Mouse (Mus musculus) lung, embryonic 16.5 days (tissue): Measurements from ENCODE around the gene Gimap8. TPM values are rescaled to one million over a fixed set of nuclear protein-coding genes. Genes with fewer than 3 reads are reported as not detected.

Experiments
- ATAC-seq: fragments of 200-750 bp; cut with Nextera tagmentation; 2 replicates; pipeline ENCODE4 v1.8.0; 2017; ENCODE audit warnings: low read depth, mild to moderate bottlenecking, moderate library complexity
- H3K27ac ChIP-seq: fragments of 300-500 bp; sonication (generic); 2 replicates; pipeline ENCODE4 v1.5.1; 2014; ENCODE audit warnings: mild to moderate bottlenecking, control low read depth, low read length
- H3K27me3 ChIP-seq: fragments of 300-500 bp; sonication (generic); 2 replicates; pipeline ENCODE4 v1.6.1; 2014; ENCODE audit warnings: low read depth, low read length, mixed read lengths; ENCODE audit not compliant: control insufficient read depth, insufficient read depth
- H3K36me3 ChIP-seq: fragments of 300-500 bp; sonication (generic); 2 replicates; pipeline ENCODE4 v1.6.1; 2014; ENCODE audit warnings: low read length; ENCODE audit not compliant: control insufficient read depth, insufficient read depth
- H3K4me1 ChIP-seq: fragments of 300-500 bp; sonication (generic); replicated peaks from 2 replicates; pipeline ENCODE4 v1.6.1; 2014; ENCODE audit warnings: low read length, mixed read lengths; ENCODE audit not compliant: control insufficient read depth, insufficient read depth
- H3K4me2 ChIP-seq: fragments of 300-500 bp; sonication (generic); 2 replicates; pipeline ENCODE4 v1.6.1; 2014; ENCODE audit warnings: low read depth, low read length, control low read depth
- H3K4me3 ChIP-seq: fragments of 300-500 bp; sonication (generic); 2 replicates; pipeline ENCODE4 v1.5.1; 2014; ENCODE audit warnings: mild to moderate bottlenecking, low read length, control low read depth
- H3K9ac ChIP-seq: fragments of 300-500 bp; sonication (generic); 2 replicates; pipeline ENCODE4 v1.6.1; 2014; ENCODE audit warnings: low read length, control low read depth
- H3K9me3 ChIP-seq: fragments of 300-500 bp; sonication (generic); 2 replicates; pipeline ENCODE4 v1.6.1; 2016; ENCODE audit warnings: low read length; ENCODE audit not compliant: control insufficient read depth
- WGBS: fragments of 180-500 bp; shearing (Covaris S2); extraction: QIAGEN DNeasy Blood & Tissue Kit; methylation state at CpG from one replicate; pipeline ENCODE4 v1.1.7; 2014; 5-methylcytosine and 5-hydroxymethylcytosine counted together
- polyA plus RNA-seq: library from polyadenylated mRNA; unstranded; fragments of >200 nt; fragmentation: Nextera tagmentation; extraction: Ambion mirVana; gene quantifications from 2 replicates; pipeline ENCODE4 v1.2.1, GENCODE M21; 2015

The Gimap8 gene
- polyA plus RNA-seq, 1 experiment from 2014 or later: 5.9 TPM

DNA sequence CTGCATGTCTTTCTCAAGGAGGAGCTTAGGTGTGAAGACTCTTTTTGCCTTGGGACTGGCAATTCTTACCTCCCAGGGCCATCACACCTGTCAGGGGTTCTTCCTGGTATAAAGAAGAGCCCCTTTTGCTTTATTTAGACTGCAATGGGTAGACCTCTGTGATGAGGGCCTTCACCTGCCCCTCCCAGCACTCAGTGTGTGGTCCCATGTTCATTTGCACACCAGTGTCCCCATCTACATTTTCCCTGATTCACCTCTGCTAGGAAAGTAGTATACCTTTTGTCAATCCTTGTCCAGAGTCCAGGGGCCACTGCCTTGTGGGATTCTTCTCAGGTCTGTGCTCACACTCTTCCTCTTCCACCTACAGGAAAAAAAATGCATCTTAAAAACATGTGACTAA lies 57.1 kb downstream of the Gimap8 start:
- H3K36me3 ChIP-seq: no peaks in the 10 kb centered on the region
- no peak overlapping the region for H3K4me2 ChIP-seq
- no peaks in the 10 kb centered on the region for H3K27me3 ChIP-seq
- no peak overlapping the region for H3K4me3 ChIP-seq
- no peak overlapping the region for H3K9ac ChIP-seq
- H3K4me1 ChIP-seq: no peaks in the 10 kb centered on the region
- no peaks in the 10 kb centered on the region for H3K9me3 ChIP-seq
- H3K27ac ChIP-seq: no peak overlapping the region
- ATAC-seq: no peak

DNA sequence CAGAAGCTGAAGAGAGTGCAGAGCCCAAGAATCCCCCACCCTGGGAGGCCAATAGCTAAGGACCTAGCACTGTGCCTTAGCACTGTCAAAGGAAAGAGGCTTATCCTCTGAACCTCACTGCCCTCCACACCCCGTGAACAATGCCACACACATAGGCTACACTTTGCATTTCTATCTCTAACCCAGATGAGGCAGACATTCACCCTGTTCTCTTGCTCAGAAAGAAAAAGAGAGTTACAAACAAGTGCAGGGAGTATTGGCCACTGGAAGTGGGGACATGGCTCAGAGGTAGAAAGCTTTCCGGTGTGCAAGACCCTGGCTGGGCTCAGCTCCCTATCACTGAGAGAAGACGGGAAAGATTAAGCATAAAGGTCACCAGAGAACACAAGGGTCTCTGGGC lies 59.1 kb downstream of the Gimap8 start:
- WGBS: 28% methylated on average over 3 of the region's 3 CpGs
- ATAC-seq: no peak
- Histone ChIP-seq H3K27ac (peak overlapping the region; percentile 22; the same call in 1 of the 2 replicates), H3K36me3 (no peaks in the 10 kb centered on the region), H3K9ac (peak overlapping the region; percentile 43), H3K4me1 (no peaks in the 10 kb centered on the region), H3K27me3 (no peaks in the 10 kb centered on the region), H3K4me3 (peak overlapping the region; percentile 22; the same call in 1 of the 2 replicates), H3K9me3 (no peaks in the 10 kb centered on the region), H3K4me2 (peak overlapping the region; percentile 24)

Other genes with a start within 250 kb of the Gimap8 start
- gene Zfp467, start 201.4 kb upstream of the Gimap8 start, polyA plus RNA-seq: 21.0 and 22.6 TPM in 2 replicates
- 0.14 and 0.36 TPM in 2 replicates for gene Sspo, start 199.0 kb upstream of the Gimap8 start, polyA plus RNA-seq
- gene Atp6v0e2, start 109.6 kb upstream of the Gimap8 start, polyA plus RNA-seq: 9.7 and 11.8 TPM in 2 replicates
- 5.8 and 8.8 TPM in 2 replicates for gene Lrrc61, start 92.4 kb upstream of the Gimap8 start, polyA plus RNA-seq
- 101 and 114 TPM in 2 replicates for gene Rarres2, start 74.4 kb upstream of the Gimap8 start, polyA plus RNA-seq
- gene Gm45021, start 57.6 kb upstream of the Gimap8 start, polyA plus RNA-seq: not detected in 2 replicates
- 30.5 and 32.3 TPM in 2 replicates for gene Repin1, start 53.4 kb upstream of the Gimap8 start, polyA plus RNA-seq
- gene Gm44965, start 53.3 kb upstream of the Gimap8 start, polyA plus RNA-seq: not detected in 2 replicates
- 6.2 and 7.4 TPM in 2 replicates for gene Zfp775, start 45.2 kb upstream of the Gimap8 start, polyA plus RNA-seq
- 0.41 and 0.57 TPM in 2 replicates for gene AI854703, start 20.5 kb upstream of the Gimap8 start, polyA plus RNA-seq
- 14.2 and 14.6 TPM in 2 replicates for gene Gimap9, start 28.9 kb downstream of the Gimap8 start, polyA plus RNA-seq
- gene Gimap4, start 37.3 kb downstream of the Gimap8 start, polyA plus RNA-seq: 53.8 and 58.5 TPM in 2 replicates
- 50.6 and 54.7 TPM in 2 replicates for gene Gimap6, start 61.0 kb downstream of the Gimap8 start, polyA plus RNA-seq
- 3.6 and 4.6 TPM in 2 replicates for gene Gm28053, start 71.4 kb downstream of the Gimap8 start, polyA plus RNA-seq
- not detected in 2 replicates for gene Gimap7, start 71.4 kb downstream of the Gimap8 start, polyA plus RNA-seq
- 46.7 and 51.1 TPM in 2 replicates for gene Gimap1, start 91.8 kb downstream of the Gimap8 start, polyA plus RNA-seq
- gene Gimap5, start 99.0 kb downstream of the Gimap8 start, polyA plus RNA-seq: 22.3 and 22.4 TPM in 2 replicates
- 0.08 and 0.10 TPM in 2 replicates for gene Gimap3, start 123.6 kb downstream of the Gimap8 start, polyA plus RNA-seq
- gene Tmem176a, start 193.7 kb downstream of the Gimap8 start, polyA plus RNA-seq: 242 and 258 TPM in 2 replicates
- gene Tmem176b, start 194.3 kb downstream of the Gimap8 start, polyA plus RNA-seq: 450 and 479 TPM in 2 replicates
- 0.30 TPM in 1 of 2 replicates, not detected in the other for gene Aoc1, start 225.7 kb downstream of the Gimap8 start, polyA plus RNA-seq